Mouse (Mus musculus): ENCODE measurements at regions not wholly inside any gene's neighbourhood (a gene's known extent, or its start where the extent isn't known, plus 50 kb on each side); places are given as distances from the start of the nearest gene placed in this dataset.
A peak's percentile ranks its signal among the peaks of the same experiment; 100 is the strongest.

- H3K27me3 ChIP-seq (ENCODE audit: poor library complexity, severe bottlenecking), result peaks cover 6% of the 10 kb centered on the region; the same call in 1 of the 2 replicates
- H3K9me3 ChIP-seq, result no peaks in the 10 kb centered on the region
- no peaks in the 10 kb centered on the region for H3K36me3 ChIP-seq (replicated peaks)
- no peak overlapping the region for H3K4me3 ChIP-seq
- no peak for DNase-seq (ENCODE audit: extremely low spot score, low spot score)
- H3K4me1 ChIP-seq, result peaks cover 16% of the 10 kb centered on the region
- no peak overlapping the region for H3K27ac ChIP-seq
- 68% methylated on average over 5 of the region's 5 CpGs for WGBS
These were observed 404.0 kb downstream of the Insc start for GRCm38 (mm10) chr7:115147352-115147977.

- H3K36me3 ChIP-seq (replicated peaks), result no peaks in the 10 kb centered on the region
- no peak overlapping the region for H3K27ac ChIP-seq
- no peaks in the 10 kb centered on the region for H3K9me3 ChIP-seq
- no peak overlapping the region for H3K4me3 ChIP-seq
- peaks cover 18% of the 10 kb centered on the region for H3K4me1 ChIP-seq
- H3K27me3 ChIP-seq (ENCODE audit: poor library complexity, severe bottlenecking), result no peaks in the 10 kb centered on the region; the same call in 1 of the 2 replicates
- no peak for DNase-seq (ENCODE audit: extremely low spot score, low spot score)
These were observed 409.8 kb downstream of the Insc start for GRCm38 (mm10) chr7:115153291-115153690.

- peak overlapping the region; percentile 67 for H3K27ac ChIP-seq
- peaks cover 12% of the 10 kb centered on the region for H3K4me1 ChIP-seq
- DNase-seq (ENCODE audit: extremely low spot score, low spot score), result no peak
- no peaks in the 10 kb centered on the region for H3K27me3 ChIP-seq (ENCODE audit: poor library complexity, severe bottlenecking)
- H3K36me3 ChIP-seq (replicated peaks), result no peaks in the 10 kb centered on the region
- WGBS, result 59% methylated on average over 4 of the region's 4 CpGs
- no peaks in the 10 kb centered on the region for H3K9me3 ChIP-seq
- no peak overlapping the region for H3K4me3 ChIP-seq
These were observed 410.4 kb downstream of the Insc start for GRCm38 (mm10) chr7:115153764-115154509.

GRCm38 (mm10) chr7:115170023-115170422 is 426.5 kb downstream of the Insc start:
- no peaks in the 10 kb centered on the region for H3K27me3 ChIP-seq (ENCODE audit: poor library complexity, severe bottlenecking)
- WGBS, result 63% methylated on average over 6 of the region's 6 CpGs

GRCm38 (mm10) chr7:115170439-115170838 is 426.9 kb downstream of the Insc start:
- DNase-seq (ENCODE audit: extremely low spot score, low spot score), result no peak
- no peak overlapping the region for H3K4me3 ChIP-seq

More at GRCm38 (mm10) chr7:115170023-115170422, 426.5 kb downstream of the Insc start:
- no peak for DNase-seq (ENCODE audit: extremely low spot score, low spot score)
- no peaks in the 10 kb centered on the region for H3K36me3 ChIP-seq (replicated peaks)
- no peaks in the 10 kb centered on the region for H3K9me3 ChIP-seq
- H3K4me1 ChIP-seq, result peaks cover 3% of the 10 kb centered on the region; the same call in 1 of the 2 replicates
- no peak overlapping the region for H3K4me3 ChIP-seq
- no peak overlapping the region for H3K27ac ChIP-seq

GRCm38 (mm10) chr7:115192482-115192881 is 449.0 kb downstream of the Insc start:
- Histone ChIP-seq H3K9me3 (no peaks in the 10 kb centered on the region), H3K36me3 (replicated peaks) (no peaks in the 10 kb centered on the region), H3K4me1 (peaks cover 19% of the 10 kb centered on the region), H3K27ac (no peak overlapping the region), H3K27me3 (ENCODE audit: poor library complexity, severe bottlenecking) (peaks cover 96% of the 10 kb centered on the region), H3K4me3 (no peak overlapping the region)
- DNase-seq (ENCODE audit: extremely low spot score, low spot score), result no peak
- WGBS, result 64% methylated on average over 5 of the region's 5 CpGs

More at GRCm38 (mm10) chr7:115170439-115170838, 426.9 kb downstream of the Insc start:
- 58% methylated on average over 9 of the region's 9 CpGs for WGBS
- no peaks in the 10 kb centered on the region for H3K9me3 ChIP-seq
- no peaks in the 10 kb centered on the region for H3K36me3 ChIP-seq (replicated peaks)
- H3K27me3 ChIP-seq (ENCODE audit: poor library complexity, severe bottlenecking), result no peaks in the 10 kb centered on the region
- no peak overlapping the region for H3K27ac ChIP-seq
- H3K4me1 ChIP-seq, result peaks cover 3% of the 10 kb centered on the region; the same call in 1 of the 2 replicates

GRCm38 (mm10) chr7:115192992-115193761 is 449.7 kb downstream of the Insc start:
- Histone ChIP-seq H3K27ac (0 out of 2 replicates have a peak overlapping the region, but pooled peaks have one; percentile 31), H3K4me1 (peaks cover 19% of the 10 kb centered on the region), H3K27me3 (ENCODE audit: poor library complexity, severe bottlenecking) (peaks cover 98% of the 10 kb centered on the region), H3K4me3 (no peak overlapping the region), H3K36me3 (replicated peaks) (no peaks in the 10 kb centered on the region), H3K9me3 (no peaks in the 10 kb centered on the region)
- DNase-seq (ENCODE audit: extremely low spot score, low spot score), result peak; percentile 53
- 5% methylated on average over 9 of the region's 9 CpGs for WGBS

GRCm38 (mm10) chr7:115204916-115205315 is 461.4 kb downstream of the Insc start:
- Histone ChIP-seq H3K4me3 (no peak overlapping the region), H3K27ac (no peak overlapping the region), H3K4me1 (no peaks in the 10 kb centered on the region), H3K27me3 (ENCODE audit: poor library complexity, severe bottlenecking) (peaks cover 14% of the 10 kb centered on the region), H3K36me3 (replicated peaks) (no peaks in the 10 kb centered on the region), H3K9me3 (no peaks in the 10 kb centered on the region)
- DNase-seq (ENCODE audit: extremely low spot score, low spot score), result no peak
- 88% methylated on average over 3 of the region's 3 CpGs for WGBS

- 75% methylated on average over 9 of the region's 9 CpGs for WGBS
These were observed 463.1 kb downstream of the Insc start for GRCm38 (mm10) chr7:115206479-115207134.

GRCm38 (mm10) chr7:115208781-115209180 is 465.3 kb downstream of the Insc start:
- Histone ChIP-seq H3K4me1 (no peaks in the 10 kb centered on the region), H3K36me3 (replicated peaks) (no peaks in the 10 kb centered on the region), H3K27me3 (ENCODE audit: poor library complexity, severe bottlenecking) (peaks cover 20% of the 10 kb centered on the region), H3K27ac (no peak overlapping the region), H3K9me3 (no peaks in the 10 kb centered on the region), H3K4me3 (no peak overlapping the region)
- WGBS, result 79% methylated on average over 7 of the region's 7 CpGs
- DNase-seq (ENCODE audit: extremely low spot score, low spot score), result no peak

More at GRCm38 (mm10) chr7:115206479-115207134, 463.1 kb downstream of the Insc start:
- no peak overlapping the region for H3K27ac ChIP-seq
- H3K27me3 ChIP-seq (ENCODE audit: poor library complexity, severe bottlenecking), result peaks cover 14% of the 10 kb centered on the region
- H3K36me3 ChIP-seq (replicated peaks), result no peaks in the 10 kb centered on the region
- no peaks in the 10 kb centered on the region for H3K4me1 ChIP-seq
- no peak for DNase-seq (ENCODE audit: extremely low spot score, low spot score)
- no peak overlapping the region for H3K4me3 ChIP-seq
- no peaks in the 10 kb centered on the region for H3K9me3 ChIP-seq

- H3K4me3 ChIP-seq, result no peak overlapping the region
- no peaks in the 10 kb centered on the region for H3K9me3 ChIP-seq
- DNase-seq (ENCODE audit: extremely low spot score, low spot score), result no peak
- H3K27me3 ChIP-seq (ENCODE audit: poor library complexity, severe bottlenecking), result peaks cover 20% of the 10 kb centered on the region
- no peak overlapping the region for H3K27ac ChIP-seq
- H3K4me1 ChIP-seq, result no peaks in the 10 kb centered on the region
- WGBS, result 91% methylated on average over 2 of the region's 2 CpGs
- H3K36me3 ChIP-seq (replicated peaks), result no peaks in the 10 kb centered on the region
These were observed 466.5 kb downstream of the Insc start for GRCm38 (mm10) chr7:115210012-115210411.

- 2% methylated on average over 10 of the region's 13 CpGs for WGBS
These were observed 473.3 kb downstream of the Insc start for GRCm38 (mm10) chr7:115216838-115217237.

More at GRCm38 (mm10) chr7:115216838-115217237, 473.3 kb downstream of the Insc start:
- Histone ChIP-seq H3K4me1 (peaks cover 39% of the 10 kb centered on the region), H3K36me3 (replicated peaks) (no peaks in the 10 kb centered on the region), H3K9me3 (no peaks in the 10 kb centered on the region), H3K4me3 (peak overlapping the region; percentile 44), H3K27ac (peak overlapping the region; percentile 82), H3K27me3 (ENCODE audit: poor library complexity, severe bottlenecking) (peaks cover 40% of the 10 kb centered on the region)
- peak; percentile 83 for DNase-seq (ENCODE audit: extremely low spot score, low spot score)
